Mouse (Mus musculus) kidney, embryonic 14.5 days (tissue): ENCODE measurements around the gene Fbp1. TPM values are rescaled to one million over a fixed set of nuclear protein-coding genes. Genes with fewer than 3 reads are reported as not detected.

Experiments
- ATAC-seq: fragments of 200-750 bp; cut with Nextera tagmentation; 2 replicates; pipeline ENCODE4 v1.8.0; 2017; ENCODE audit warnings: moderate number of reproducible peaks, mild to moderate bottlenecking, moderate TSS enrichment, moderate library complexity; ENCODE audit not compliant: low FRiP score, low TSS enrichment
- H3K27ac ChIP-seq: fragments of 300-500 bp; sonication (generic); 2 replicates; pipeline ENCODE4 v1.5.1; 2014; ENCODE audit warnings: low read depth, mild to moderate bottlenecking, low read length, moderate library complexity, mixed read lengths
- H3K27me3 ChIP-seq: fragments of 300-500 bp; sonication (generic); 2 replicates; pipeline ENCODE4 v1.6.1; 2014; ENCODE audit warnings: mild to moderate bottlenecking, low read length; ENCODE audit not compliant: control insufficient read depth, insufficient read depth
- H3K36me3 ChIP-seq: fragments of 300-500 bp; sonication (generic); 2 replicates; pipeline ENCODE4 v1.6.1; 2014; ENCODE audit warnings: low read length, mixed read lengths; ENCODE audit not compliant: control insufficient read depth, insufficient read depth
- H3K4me1 ChIP-seq: fragments of 300-500 bp; sonication (generic); 2 replicates; pipeline ENCODE4 v1.6.1; 2014; ENCODE audit warnings: low read length, mixed read lengths; ENCODE audit not compliant: control insufficient read depth, insufficient read depth
- H3K4me2 ChIP-seq: fragments of 300-500 bp; sonication (generic); replicated peaks from 2 replicates; pipeline ENCODE4 v1.6.1; 2014; ENCODE audit warnings: low read depth, mild to moderate bottlenecking, low read length
- H3K4me3 ChIP-seq: fragments of 300-500 bp; sonication (generic); 2 replicates; pipeline ENCODE4 v1.5.1; 2014; ENCODE audit warnings: mild to moderate bottlenecking, low read length
- H3K9ac ChIP-seq: fragments of 300-500 bp; sonication (generic); 2 replicates; pipeline ENCODE4 v1.6.1; 2014; ENCODE audit warnings: low read depth, mild to moderate bottlenecking, low read length, moderate library complexity
- H3K9me3 ChIP-seq: fragments of 300-500 bp; sonication (generic); 2 replicates; pipeline ENCODE4 v1.6.1; 2016; ENCODE audit warnings: low read length; ENCODE audit not compliant: control insufficient read depth
- WGBS: fragments of 180-500 bp; shearing (Covaris S2); extraction: QIAGEN DNeasy Blood & Tissue Kit; methylation state at CpG from one replicate; pipeline ENCODE4 v1.1.7; 2014; 5-methylcytosine and 5-hydroxymethylcytosine counted together
- polyA plus RNA-seq: library from polyadenylated mRNA; unstranded; fragments of >200 nt; fragmentation: Nextera tagmentation; extraction: Ambion mirVana; gene quantifications from 2 replicates; pipeline ENCODE4 v1.2.1, GENCODE M21; 2014

Gene Fbp1
- polyA plus RNA-seq, 1 experiment from 2014 or later, result 3.9 TPM

GRCm38 (mm10) chr13:62877247-62877646 lies 10.8 kb downstream of the Fbp1 start:
- Histone ChIP-seq H3K4me3 (no peak overlapping the region), H3K9me3 (no peaks in the 10 kb centered on the region), H3K4me2 (no peak overlapping the region; the same call in 1 of the 2 replicates), H3K27ac (no peak overlapping the region), H3K9ac (no peak overlapping the region), H3K36me3 (no peaks in the 10 kb centered on the region), H3K4me1 (no peaks in the 10 kb centered on the region), H3K27me3 (no peaks in the 10 kb centered on the region)
- WGBS, result 15% methylated on average over 5 of the region's 5 CpGs
- ATAC-seq, result no peak

- 86% methylated on average over 1 of the region's 1 CpGs for WGBS
- H3K4me1 ChIP-seq, result no peaks in the 10 kb centered on the region
- no peaks in the 10 kb centered on the region for H3K9me3 ChIP-seq
- H3K4me3 ChIP-seq, result no peak overlapping the region
- no peak for ATAC-seq
- H3K4me2 ChIP-seq, result no peak overlapping the region
- no peaks in the 10 kb centered on the region for H3K36me3 ChIP-seq
- no peaks in the 10 kb centered on the region for H3K27me3 ChIP-seq
- no peak overlapping the region for H3K27ac ChIP-seq
- H3K9ac ChIP-seq, result no peak overlapping the region
Observed at GRCm38 (mm10) chr13:62876111-62876510, 12.0 kb downstream of the Fbp1 start.

- Histone ChIP-seq H3K27me3 (no peaks in the 10 kb centered on the region), H3K9me3 (no peaks in the 10 kb centered on the region), H3K4me1 (no peaks in the 10 kb centered on the region), H3K27ac (no peak overlapping the region), H3K36me3 (no peaks in the 10 kb centered on the region), H3K4me2 (no peak overlapping the region), H3K4me3 (no peak overlapping the region), H3K9ac (no peak overlapping the region)
- ATAC-seq, result no peak
- WGBS, result 75% methylated on average over 3 of the region's 3 CpGs
Observed at GRCm38 (mm10) chr13:62872252-62872651, 15.8 kb downstream of the Fbp1 start.

GRCm38 (mm10) chr13:62870605-62871004 lies 17.5 kb downstream of the Fbp1 start:
- Histone ChIP-seq H3K9ac (no peak overlapping the region), H3K4me3 (no peak overlapping the region), H3K9me3 (no peaks in the 10 kb centered on the region), H3K4me2 (no peak overlapping the region), H3K27me3 (no peaks in the 10 kb centered on the region), H3K4me1 (no peaks in the 10 kb centered on the region), H3K27ac (no peak overlapping the region), H3K36me3 (no peaks in the 10 kb centered on the region)
- no peak for ATAC-seq
- WGBS, result 60% methylated on average over 2 of the region's 2 CpGs

GRCm38 (mm10) chr13:62866817-62867216 lies 21.3 kb downstream of the Fbp1 start:
- no peak for ATAC-seq
- H3K9ac ChIP-seq, result no peak overlapping the region
- no peaks in the 10 kb centered on the region for H3K27me3 ChIP-seq
- 0 out of 2 replicates have a peak, but pooled peaks cover 6% of the 10 kb centered on the region for H3K4me1 ChIP-seq
- no peak overlapping the region for H3K4me2 ChIP-seq
- H3K27ac ChIP-seq, result no peak overlapping the region
- WGBS, result 86% methylated on average over 4 of the region's 4 CpGs
- H3K36me3 ChIP-seq, result no peaks in the 10 kb centered on the region
- H3K9me3 ChIP-seq, result no peaks in the 10 kb centered on the region
- H3K4me3 ChIP-seq, result no peak overlapping the region

GRCm38 (mm10) chr13:62865651-62866315 lies 22.3 kb downstream of the Fbp1 start:
- ATAC-seq, result no peak
- H3K27ac ChIP-seq, result no peak overlapping the region
- H3K27me3 ChIP-seq, result no peaks in the 10 kb centered on the region
- H3K9me3 ChIP-seq, result no peaks in the 10 kb centered on the region
- WGBS, result 76% methylated on average over 11 of the region's 11 CpGs
- no peak overlapping the region for H3K9ac ChIP-seq
- no peak overlapping the region for H3K4me2 ChIP-seq
- H3K36me3 ChIP-seq, result no peaks in the 10 kb centered on the region
- H3K4me3 ChIP-seq, result no peak overlapping the region
- H3K4me1 ChIP-seq, result 0 out of 2 replicates have a peak, but pooled peaks cover 6% of the 10 kb centered on the region

- Histone ChIP-seq H3K4me1 (0 out of 2 replicates have a peak, but pooled peaks cover 6% of the 10 kb centered on the region), H3K36me3 (no peaks in the 10 kb centered on the region), H3K4me2 (no peak overlapping the region), H3K4me3 (no peak overlapping the region), H3K27ac (no peak overlapping the region), H3K9ac (no peak overlapping the region), H3K9me3 (no peaks in the 10 kb centered on the region), H3K27me3 (no peaks in the 10 kb centered on the region)
- WGBS, result 54% methylated on average over 6 of the region's 6 CpGs
- ATAC-seq, result 0 out of 2 replicates have a peak, but pooled peaks have one; percentile 34
Observed at GRCm38 (mm10) chr13:62863771-62864170, 24.3 kb downstream of the Fbp1 start.

GRCm38 (mm10) chr13:62862875-62863274 lies 25.2 kb downstream of the Fbp1 start:
- 0 out of 2 replicates have a peak, but pooled peaks cover 6% of the 10 kb centered on the region for H3K4me1 ChIP-seq
- 93% methylated on average over 3 of the region's 3 CpGs for WGBS
- H3K4me2 ChIP-seq, result no peak overlapping the region
- no peaks in the 10 kb centered on the region for H3K36me3 ChIP-seq
- ATAC-seq, result no peak
- H3K9me3 ChIP-seq, result no peaks in the 10 kb centered on the region
- H3K9ac ChIP-seq, result no peak overlapping the region
- no peaks in the 10 kb centered on the region for H3K27me3 ChIP-seq
- H3K27ac ChIP-seq, result no peak overlapping the region
- no peak overlapping the region for H3K4me3 ChIP-seq

- Histone ChIP-seq H3K4me2 (no peak overlapping the region), H3K4me1 (0 out of 2 replicates have a peak, but pooled peaks cover 6% of the 10 kb centered on the region), H3K27ac (no peak overlapping the region), H3K36me3 (no peaks in the 10 kb centered on the region), H3K9ac (no peak overlapping the region), H3K9me3 (no peaks in the 10 kb centered on the region), H3K4me3 (no peak overlapping the region), H3K27me3 (no peaks in the 10 kb centered on the region)
- ATAC-seq, result no peak
- WGBS, result 93% methylated on average over 4 of the region's 4 CpGs
Observed at GRCm38 (mm10) chr13:62860068-62860467, 28.0 kb downstream of the Fbp1 start.
